Mouse (Mus musculus) thymus, adult 2 months (tissue): ENCODE data around the gene Stpg2. TPM values are rescaled to one million over a fixed set of nuclear protein-coding genes. Genes with fewer than 3 reads are reported as not detected.
"Not testable (repeated sequence)": the region's sequence is repeated elsewhere in the genome, so short reads cannot be mapped to it uniquely, and the experiment has no call there.

Source experiments
- DNase-seq: peaks from one replicate; pipeline ENCODE4 v3.0.0; 2021
- H3K27ac ChIP-seq: fragments of 200-500 bp; 2 replicates; pipeline ENCODE4 v1.5.1; 2012; ENCODE audit warnings: low read length, control low read depth; ENCODE audit not compliant: control insufficient read depth, insufficient read depth
- H3K27me3 ChIP-seq: fragments of 200-500 bp; 2 replicates; pipeline ENCODE4 v1.6.1; 2012; ENCODE audit warnings: mild to moderate bottlenecking, low read length, moderate library complexity, mixed read lengths; ENCODE audit not compliant: control insufficient read depth, insufficient read depth
- H3K36me3 ChIP-seq: fragments of 200-500 bp; 2 replicates; pipeline ENCODE4 v1.6.1; 2012; ENCODE audit warnings: mild to moderate bottlenecking, low read length, moderate library complexity; ENCODE audit not compliant: control insufficient read depth, insufficient read depth
- H3K4me1 ChIP-seq: fragments of 200-500 bp; replicated peaks from 2 replicates; pipeline ENCODE4 v1.6.1; 2012; ENCODE audit warnings: low read length; ENCODE audit not compliant: control insufficient read depth, insufficient read depth
- H3K4me3 ChIP-seq: fragments of 200-500 bp; 2 replicates; pipeline ENCODE4 v1.5.1; 2012; ENCODE audit warnings: mild to moderate bottlenecking, low read length, control low read depth, moderate library complexity; ENCODE audit not compliant: control insufficient read depth, insufficient read depth
- CTCF ChIP-seq: fragments of 200-500 bp; IDR thresholded peaks from 2 replicates; pipeline ENCODE4 v1.5.1; 2012; ENCODE audit warnings: mild to moderate bottlenecking, control low read depth, low read length, moderate library complexity, borderline replicate concordance; ENCODE audit not compliant: control insufficient read depth, poor library complexity, insufficient read depth; ENCODE audit errors: extremely low read depth
- POLR2A ChIP-seq: fragments of 200-500 bp; IDR thresholded peaks from 2 replicates; pipeline ENCODE4 v1.6.1; 2012; ENCODE audit warnings: mild to moderate bottlenecking, low read length, control low read depth, moderate library complexity; ENCODE audit not compliant: control insufficient read depth, poor library complexity, insufficient read depth; ENCODE audit errors: extremely low read depth
- WGBS: fragments of 180-500 bp; shearing (Covaris S2); methylation state at CpG from one replicate; pipeline ENCODE4 v1.1.7; 2018; 5-methylcytosine and 5-hydroxymethylcytosine counted together
- polyA plus RNA-seq: library from polyadenylated mRNA; depleted of rRNA; stranded (reverse); fragments of >200 nt; gene quantifications from 2 replicates; pipeline ENCODE4 v1.2.3, GENCODE M21; 2012

Stpg2 gene
- polyA plus RNA-seq, 1 experiment, result not detected

DNA sequence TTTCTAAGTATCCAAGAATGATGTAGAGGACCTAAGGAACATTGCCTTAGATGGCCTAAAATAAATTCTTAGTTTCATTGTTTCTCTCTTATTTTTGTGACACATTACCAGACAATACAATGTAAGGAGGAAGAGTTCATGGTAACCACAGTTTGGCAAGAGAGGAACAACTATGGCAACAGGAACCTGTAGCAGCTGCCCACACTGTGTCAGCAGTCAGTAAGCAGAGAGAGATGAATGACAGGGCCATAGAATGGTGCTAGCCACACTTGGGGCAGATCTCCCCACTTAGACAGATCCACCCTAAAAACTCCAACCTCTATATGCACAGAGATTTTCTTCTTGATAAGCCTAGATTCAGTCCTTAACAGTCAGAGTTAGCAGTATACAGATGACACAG is 456.7 kb downstream of the Stpg2 start:
- no peak overlapping the region for H3K4me3 ChIP-seq
- no peak overlapping the region for H3K27ac ChIP-seq
- H3K36me3 ChIP-seq, result no peaks in the 10 kb centered on the region
- TF ChIP-seq CTCF (no peak), POLR2A (no peak)
- H3K27me3 ChIP-seq, result no peaks in the 10 kb centered on the region
- DNase-seq, result no peak
- H3K4me1 ChIP-seq, result no peaks in the 10 kb centered on the region

DNA sequence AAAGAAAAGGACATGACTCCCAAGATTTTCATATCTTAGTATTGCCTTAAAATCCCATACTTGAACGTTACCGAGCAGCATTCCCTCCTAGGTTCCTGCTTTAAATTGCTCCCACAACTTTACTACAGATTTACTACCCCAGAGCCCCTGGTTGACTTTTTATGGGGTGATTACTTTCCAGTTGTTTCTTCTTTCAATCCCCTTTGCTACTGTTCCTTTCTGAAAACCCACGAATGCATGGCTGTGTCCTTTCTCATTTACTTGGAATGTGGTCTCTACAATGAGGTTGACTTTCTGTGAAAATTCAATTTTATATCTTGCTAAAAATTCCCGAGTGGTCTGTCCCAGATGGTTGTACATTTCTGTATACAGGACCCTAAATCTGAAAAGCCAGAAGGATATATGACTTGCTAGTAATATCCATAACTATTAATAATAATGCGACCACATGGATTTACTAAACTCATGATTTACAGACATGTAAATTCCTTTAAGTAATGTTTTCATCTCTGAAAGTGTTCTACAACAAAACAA is 458.3 kb downstream of the Stpg2 start:
- Histone ChIP-seq H3K36me3 (no peaks in the 10 kb centered on the region), H3K27ac (no peak overlapping the region), H3K4me3 (no peak overlapping the region), H3K27me3 (no peaks in the 10 kb centered on the region), H3K4me1 (no peaks in the 10 kb centered on the region)
- no peak for TF ChIP-seq CTCF
- 90% methylated on average over 5 of the region's 5 CpGs for WGBS
- DNase-seq, result no peak

DNA sequence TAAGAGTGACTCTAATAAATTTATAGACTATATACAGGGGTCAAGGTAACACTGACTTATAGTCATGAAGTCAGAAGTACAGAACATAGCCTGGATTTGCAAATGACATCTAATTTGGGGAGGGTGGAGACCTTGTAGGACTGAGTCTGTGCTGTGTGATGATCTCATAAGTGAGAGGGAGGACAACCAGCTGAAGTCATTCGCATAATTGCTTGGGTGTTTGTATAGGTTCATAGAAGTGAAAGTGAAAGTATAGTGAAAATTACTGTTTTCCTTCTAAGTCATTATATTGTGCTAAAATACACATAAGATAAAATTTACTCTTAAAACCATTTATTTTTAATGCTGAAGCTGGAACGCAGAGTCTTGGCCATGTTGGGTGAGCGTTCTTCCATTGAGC is 459.6 kb downstream of the Stpg2 start:
- no peaks in the 10 kb centered on the region for H3K36me3 ChIP-seq
- DNase-seq, result no peak
- H3K4me3 ChIP-seq, result no peak overlapping the region
- no peaks in the 10 kb centered on the region for H3K27me3 ChIP-seq
- TF ChIP-seq CTCF, result no peak
- TF ChIP-seq POLR2A, result no peak
- H3K27ac ChIP-seq, result no peak overlapping the region
- WGBS, result 87% methylated on average over 3 of the region's 3 CpGs
- no peaks in the 10 kb centered on the region for H3K4me1 ChIP-seq

DNA sequence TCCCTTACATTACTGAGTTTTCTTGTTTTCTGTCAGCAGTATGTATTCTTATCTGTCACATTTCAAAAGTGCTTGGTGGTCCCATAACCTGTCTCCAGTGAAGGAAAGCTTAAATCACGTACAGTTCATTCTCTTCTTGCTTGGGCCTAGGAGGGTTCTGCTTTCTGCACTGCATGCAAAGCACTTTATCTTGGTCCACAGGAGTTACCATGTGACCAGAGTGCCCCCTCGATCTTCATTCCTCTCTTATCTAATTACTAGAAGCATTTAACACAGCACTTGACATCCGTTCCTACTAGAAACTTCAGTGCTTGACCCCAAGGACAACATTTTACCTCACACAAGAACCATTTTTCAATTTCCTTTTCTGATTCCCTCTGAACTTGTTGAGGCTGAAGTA is 470.7 kb downstream of the Stpg2 start:
- no peak for DNase-seq
- no peak overlapping the region for H3K4me3 ChIP-seq
- no peaks in the 10 kb centered on the region for H3K36me3 ChIP-seq
- no peaks in the 10 kb centered on the region for H3K27me3 ChIP-seq
- H3K4me1 ChIP-seq, result no peaks in the 10 kb centered on the region
- TF ChIP-seq CTCF, result no peak
- no peak for TF ChIP-seq POLR2A
- 78% methylated on average over 3 of the region's 3 CpGs for WGBS
- H3K27ac ChIP-seq, result no peak overlapping the region

DNA sequence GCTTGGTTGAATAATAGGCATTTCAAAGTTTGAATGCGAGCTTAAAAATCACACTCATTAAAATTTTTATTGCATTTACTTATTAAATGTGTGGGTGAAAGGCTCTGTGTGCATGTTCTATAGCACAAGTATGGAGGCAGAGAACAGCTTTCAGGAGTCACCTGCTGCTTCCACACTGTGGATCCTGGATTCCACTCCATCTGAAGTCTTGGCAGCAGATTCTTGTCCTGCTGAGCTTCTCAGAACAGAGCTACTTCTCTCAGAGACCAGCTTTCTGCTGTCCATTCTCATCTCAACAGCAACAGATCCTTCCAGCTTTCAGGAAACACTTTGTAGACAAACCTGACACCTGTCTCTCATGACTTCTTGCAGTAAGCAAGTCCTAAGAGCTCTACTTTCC is 471.2 kb downstream of the Stpg2 start:
- no peaks in the 10 kb centered on the region for H3K27me3 ChIP-seq
- TF ChIP-seq CTCF (no peak), POLR2A (no peak)
- 94% methylated on average over 1 of the region's 1 CpGs for WGBS
- H3K27ac ChIP-seq, result no peak overlapping the region
- no peak overlapping the region for H3K4me3 ChIP-seq
- no peak for DNase-seq
- H3K36me3 ChIP-seq, result no peaks in the 10 kb centered on the region
- no peaks in the 10 kb centered on the region for H3K4me1 ChIP-seq

DNA sequence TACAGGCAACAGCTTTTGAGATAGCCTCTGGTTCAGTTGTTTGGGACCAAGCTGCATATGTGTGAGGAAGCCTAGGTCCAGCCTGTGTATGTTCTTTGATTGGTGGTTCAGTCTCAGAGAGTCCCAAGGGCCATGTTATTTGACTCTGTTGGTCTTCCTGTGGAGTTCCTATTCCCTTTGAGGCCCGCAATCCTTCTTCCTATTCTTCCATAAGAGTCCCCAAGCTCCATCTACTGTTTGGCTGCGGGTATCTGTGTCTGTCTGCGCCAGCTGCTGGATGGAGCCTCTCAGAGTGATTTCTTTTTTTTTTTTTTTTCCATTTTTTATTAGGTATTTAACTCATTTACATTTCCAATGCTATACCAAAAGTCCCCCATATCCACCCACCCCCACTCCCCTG is 498.7 kb downstream of the Stpg2 start:
- H3K36me3 ChIP-seq, DNase-seq, H3K4me1 ChIP-seq, H3K27me3 ChIP-seq, H3K27ac ChIP-seq, H3K4me3 ChIP-seq: not testable (repeated sequence)
- 94% methylated on average over 3 of the region's 3 CpGs for WGBS

DNA sequence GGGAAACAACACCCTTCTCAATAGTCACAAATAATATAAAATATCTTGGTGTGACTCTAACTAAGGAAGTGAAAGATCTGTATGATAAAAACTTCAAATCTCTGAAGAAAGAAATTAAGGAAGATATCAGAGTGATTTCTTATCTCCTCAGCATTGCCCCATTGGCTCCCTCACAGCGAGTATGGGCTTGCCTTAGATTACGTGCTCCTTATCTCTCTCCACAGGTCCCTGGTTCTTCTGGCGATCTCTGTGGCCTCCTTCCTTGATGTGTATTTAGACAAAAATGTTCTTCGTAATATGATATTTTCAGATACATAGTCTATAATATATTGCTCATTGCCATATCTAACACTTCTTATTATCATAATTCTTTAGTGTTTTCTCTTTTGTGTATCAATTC is 501.9 kb downstream of the Stpg2 start:
- H3K27me3 ChIP-seq, H3K27ac ChIP-seq, H3K4me1 ChIP-seq, H3K36me3 ChIP-seq, H3K4me3 ChIP-seq, DNase-seq: not testable (repeated sequence)
- WGBS, result 94% methylated on average over 4 of the region's 4 CpGs

DNA sequence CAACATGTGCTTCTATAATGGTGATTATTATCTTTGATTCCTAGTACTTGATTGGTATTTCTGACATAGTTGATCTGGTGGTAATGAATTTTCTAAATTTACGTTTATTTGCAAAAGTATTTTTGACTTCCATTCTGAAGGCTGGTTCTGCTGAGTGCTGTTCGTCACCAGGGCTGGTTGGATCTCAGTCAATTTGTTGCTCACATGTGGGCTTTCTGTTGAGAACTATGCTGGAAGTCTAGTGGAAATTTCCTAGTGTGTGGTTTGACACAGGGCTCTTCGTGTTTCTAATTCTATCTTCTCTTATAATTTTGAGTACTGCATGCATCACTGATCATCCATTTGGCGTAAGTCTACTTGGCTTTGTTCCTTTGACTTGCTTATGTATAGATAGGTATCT is 504.3 kb downstream of the Stpg2 start:
- no peaks in the 10 kb centered on the region for H3K27me3 ChIP-seq
- no peaks in the 10 kb centered on the region for H3K4me1 ChIP-seq
- DNase-seq, result no peak
- TF ChIP-seq POLR2A (no peak), CTCF (no peak)
- H3K4me3 ChIP-seq, result no peak overlapping the region
- no peak overlapping the region for H3K27ac ChIP-seq
- WGBS, result 93% methylated on average over 4 of the region's 4 CpGs
- H3K36me3 ChIP-seq, result no peaks in the 10 kb centered on the region
